Mouse (Mus musculus) fat pad, adult 2 months (tissue): ENCODE data around the gene Gm15448.
"Not testable (repeated sequence)": the region's sequence is repeated elsewhere in the genome, so short reads cannot be mapped to it uniquely, and the experiment has no call there.

Source experiments
- DNase-seq: peaks from one replicate; pipeline ENCODE4 v3.0.0-alpha.2; 2011; ENCODE audit warnings: low read depth, low spot score; ENCODE audit errors: extremely low read depth

Gm15448 gene

DNA sequence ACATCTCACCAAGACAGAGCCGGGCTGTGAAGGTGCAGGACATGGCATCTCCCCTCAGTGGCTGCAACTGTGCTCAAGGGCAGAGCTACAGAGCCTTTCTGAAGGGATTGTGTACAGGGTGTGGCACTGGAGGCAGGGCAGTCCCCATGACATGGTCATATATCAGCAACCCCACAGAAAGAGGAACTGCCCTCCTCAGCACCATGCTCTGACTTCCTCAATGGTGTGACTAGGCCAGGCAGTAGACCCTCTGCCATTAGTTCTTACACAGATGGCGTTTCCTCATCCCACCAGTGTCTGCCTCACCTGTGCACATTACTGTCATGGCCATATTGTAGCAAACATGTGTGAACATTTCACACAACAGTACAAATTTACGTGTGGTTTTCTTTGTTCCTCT, at the start of gene Gm15448:
Gene Gm15448, minus strand, starts transcription at position 89 of the 400 bp plus-strand sequence.
- DNase-seq: not testable (repeated sequence)

DNA sequence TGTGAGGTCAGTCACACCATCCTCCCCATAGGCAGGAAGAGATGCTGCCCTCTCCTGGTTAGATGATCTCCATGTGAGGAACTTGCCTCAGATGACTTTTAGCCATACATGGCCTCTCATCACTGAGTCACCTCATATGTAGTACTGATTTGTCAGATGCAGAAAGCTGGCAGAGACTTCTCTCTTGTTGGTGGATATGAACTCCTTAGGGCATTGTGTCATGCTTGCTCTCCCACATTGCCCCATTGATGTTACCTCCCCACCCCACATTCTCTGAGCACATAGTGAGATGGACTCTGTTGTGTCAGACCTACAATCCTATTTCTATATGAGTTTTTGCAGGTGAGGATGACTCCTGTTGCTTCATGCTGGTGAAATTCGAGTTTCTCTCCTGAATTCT, 49.5 kb upstream of the Gm15448 start:
- DNase-seq: not testable (repeated sequence)

DNA sequence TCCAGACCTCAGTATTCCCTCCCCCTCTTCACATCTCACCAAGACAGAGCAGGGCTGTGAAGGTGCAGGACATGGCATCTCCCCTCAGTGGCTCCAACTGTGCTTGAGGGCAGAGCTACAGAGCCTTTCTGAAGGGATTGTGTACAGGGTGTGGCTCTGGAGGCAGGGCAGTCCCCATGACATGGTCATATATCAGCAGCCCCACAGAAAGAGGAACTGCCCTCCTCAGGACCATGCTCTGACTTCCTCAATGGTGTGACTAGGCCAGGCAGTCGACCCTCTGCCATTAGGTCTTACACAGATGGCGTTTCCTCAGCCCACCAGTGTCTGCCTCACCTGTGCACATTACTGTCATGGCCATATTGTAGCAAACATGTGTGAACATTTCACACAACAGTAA, 19.5 kb upstream of the Gm15448 start, which contains the start of gene Pira2:
Gene Pira2, minus strand, starts transcription at position 101 of the 400 bp plus-strand sequence.
- not testable (repeated sequence) for DNase-seq

DNA sequence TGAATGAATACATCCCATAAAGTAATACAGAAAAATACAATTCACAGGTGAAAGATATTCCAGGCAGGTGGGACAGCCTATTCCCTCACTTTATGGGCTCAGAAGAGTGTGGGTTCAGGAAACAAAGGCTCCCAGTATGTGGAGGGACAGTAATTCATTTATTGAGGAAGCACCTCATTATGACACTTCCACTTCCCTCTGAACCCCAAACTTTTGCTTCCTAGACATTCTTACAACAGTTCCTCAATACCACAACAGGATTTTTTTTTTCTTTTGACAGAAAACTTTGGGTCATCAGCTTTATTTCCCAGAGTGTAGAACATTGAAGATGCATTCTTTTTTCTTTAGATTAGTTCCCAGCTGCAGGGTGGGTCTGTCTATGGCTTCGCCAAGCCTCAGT, 12.4 kb upstream of the Gm15448 start:
- DNase-seq: not testable (repeated sequence)

DNA sequence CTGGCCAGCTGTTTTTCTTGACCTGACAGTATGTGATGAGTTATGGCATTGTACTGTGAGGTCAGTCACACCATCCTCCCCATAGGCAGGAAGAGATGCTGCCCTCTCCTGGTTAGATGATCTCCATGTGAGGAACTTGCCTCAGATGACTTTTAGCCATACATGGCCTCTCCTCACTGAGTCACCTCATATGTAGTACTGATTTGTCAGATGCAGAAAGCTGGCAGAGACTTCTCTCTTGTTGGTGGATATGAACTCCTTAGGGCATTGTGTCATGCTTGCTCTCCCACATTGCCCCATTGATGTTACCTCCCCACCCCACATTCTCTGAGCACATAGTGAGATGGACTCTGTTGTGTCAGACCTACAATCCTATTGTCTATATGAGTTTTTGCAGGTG, 5.1 kb upstream of the Gm15448 start:
- DNase-seq: not testable (repeated sequence)

DNA sequence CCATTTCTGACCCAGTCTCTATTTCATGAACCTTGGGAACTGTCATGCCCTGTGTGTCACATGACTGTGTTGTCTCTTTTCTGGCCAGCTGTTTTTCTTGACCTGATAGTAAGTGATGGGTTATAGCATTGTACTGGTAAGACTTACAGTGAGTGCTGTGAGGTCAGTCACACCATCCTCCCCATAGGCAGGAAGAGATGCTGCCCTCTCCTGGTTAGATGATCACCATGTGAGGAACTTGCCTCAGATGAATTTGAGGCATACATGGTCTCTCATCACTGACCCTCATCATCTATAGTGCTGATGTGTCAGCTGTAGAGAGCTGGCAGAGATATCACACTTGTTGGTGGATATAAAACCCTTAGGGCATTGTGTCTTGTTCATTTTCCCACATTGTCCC, 13.6 kb downstream of the Gm15448 start:
- DNase-seq: not testable (repeated sequence)

DNA sequence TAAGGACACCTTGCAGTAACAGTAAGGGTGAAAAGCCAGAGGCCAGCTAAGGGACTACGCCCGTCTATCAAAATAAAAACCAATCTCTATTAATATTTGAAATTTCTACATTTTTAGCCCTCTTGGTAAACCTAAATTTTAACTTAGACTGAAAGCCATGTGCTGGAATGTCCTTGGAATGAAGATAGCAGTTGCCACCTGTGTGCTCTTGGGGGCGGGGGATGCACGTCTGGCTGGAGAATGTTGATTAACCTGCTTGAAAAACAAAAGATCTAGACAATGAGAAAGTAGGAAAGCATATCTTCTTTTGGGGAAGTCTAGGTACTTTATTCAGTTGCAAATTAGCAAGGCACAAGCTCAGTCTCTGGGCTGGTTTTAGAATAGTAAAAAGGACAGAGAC, 22.6 kb downstream of the Gm15448 start:
- DNase-seq: not testable (repeated sequence)

DNA sequence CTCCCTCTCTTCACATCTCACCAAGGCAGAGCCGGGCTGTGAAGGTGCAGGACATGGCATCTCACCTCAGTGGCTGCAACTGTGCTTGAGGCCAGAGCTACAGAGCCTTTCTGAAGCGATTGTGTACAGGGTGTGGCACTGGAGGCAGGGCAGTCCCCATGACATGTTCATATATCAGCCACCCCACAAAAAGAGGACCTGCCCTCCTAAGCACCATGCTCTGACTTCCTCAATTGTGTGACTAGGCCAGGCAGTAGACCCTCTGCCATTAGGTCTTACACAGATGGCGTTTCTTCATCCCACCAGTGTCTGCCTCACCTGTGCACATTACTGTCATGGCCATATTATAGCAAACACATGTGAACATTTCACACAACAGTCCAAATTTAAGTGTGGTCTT, 25.5 kb downstream of the Gm15448 start:
- not testable (repeated sequence) for DNase-seq

DNA sequence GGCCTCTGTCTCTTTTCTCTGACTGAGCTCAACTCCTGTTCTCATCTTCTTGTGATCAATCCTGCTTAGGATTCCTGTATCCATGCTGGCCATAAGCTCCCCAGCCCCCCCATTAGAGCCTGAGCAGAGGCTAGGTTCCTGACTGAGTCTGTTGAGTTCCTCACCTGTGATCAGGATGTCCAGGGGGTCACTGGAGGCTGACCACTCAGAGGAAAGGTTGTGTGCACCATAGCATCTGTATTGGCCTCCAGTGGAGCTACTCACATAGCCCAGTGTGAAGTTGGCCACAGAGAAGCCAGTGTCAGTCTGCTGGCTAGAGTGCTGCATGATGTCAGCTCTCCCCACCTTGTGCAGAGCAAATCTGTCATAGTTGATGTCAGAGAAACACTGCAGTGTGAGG, 29.2 kb downstream of the Gm15448 start:
- not testable (repeated sequence) for DNase-seq
